Mouse (Mus musculus) frontal cortex, adult (tissue): Measurements from ENCODE around the gene Gm17693.
"Not testable (repeated sequence)": the region's sequence is repeated elsewhere in the genome, so short reads cannot be mapped to it uniquely, and the experiment has no call there.

ENCODE experiments used
- ATAC-seq: cut with Nextera tagmentation; 2 replicates; pipeline ENCODE4 v1.9.2; 2017; ENCODE audit warnings: mild to moderate bottlenecking, moderate library complexity, mixed read lengths; ENCODE audit not compliant: low TSS enrichment

Gm17693 gene

DNA sequence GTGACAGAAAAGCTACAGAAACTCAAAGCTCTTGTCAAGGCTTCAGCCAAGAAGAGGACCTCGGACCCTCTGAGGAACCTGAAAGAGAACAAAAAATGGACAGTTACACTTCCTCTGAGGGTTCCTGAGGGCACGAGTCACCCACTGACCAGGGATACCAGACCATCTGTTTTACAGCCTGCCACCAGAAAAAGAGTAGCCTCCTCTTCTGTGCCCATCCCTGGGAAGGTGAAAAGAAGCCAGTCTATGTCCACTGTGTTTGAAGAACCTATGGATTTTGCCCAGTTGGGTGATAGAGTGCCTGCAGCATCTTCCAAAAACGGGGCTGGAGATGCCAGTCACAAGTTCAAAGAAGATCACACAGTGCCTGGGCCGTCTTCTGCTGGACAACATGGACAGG, at the start of gene Gm17693:
TSS of gene Gm17693 (plus strand) at position 301 of the 400 bp plus-strand sequence.
- ATAC-seq: not testable (repeated sequence)
